12 mouse cellular contexts compared by ENCODE assay signal in genomic region chr5:22330802-22331201, GRCm38 (mm10). TPM values are rescaled to one million over a fixed set of nuclear protein-coding genes. Genes with fewer than 3 reads are reported as not detected.
DNase-seq lines count a peak whose midpoint lies in the region; ATAC-seq lines count a peak whose summit lies in the region.
"Had no signal": no experiment of that assay in that cellular context is flagged by ENCODE, and none has a peak within 500 bp of the region (broad histone marks: within the 10 kb centered on the region; RNA-seq: fewer than 3 reads in every experiment).

No protein-coding gene starts in this region.

- DNase-seq in midbrain, embryonic 10.5 days (ENCODE audit: low spot score) = no peak
- peak; percentile 58 for DNase-seq in cerebellum, adult 11-12 months
- DNase-seq in cerebellum, postnatal 10 days = peak; percentile 68 to 80
- no peak for DNase-seq in layer of hippocampus, adult 9-11 months
- no peak for DNase-seq in layer of hippocampus, adult 8-10 months (ENCODE audit: low spot score in 2 of 2)
- DNase-seq: lung, adult 2 months; thymus, adult 18-20 months had no signal

- no peaks in the 10 kb centered on the region for H3K27me3 ChIP-seq in hindbrain, embryonic 16.5 days (replicated peaks; ENCODE audit: control insufficient read depth, insufficient read depth, low read length)
- no peaks in the 10 kb centered on the region for H3K27me3 ChIP-seq in hindbrain, embryonic 12.5 days
- no peaks in the 10 kb centered on the region for H3K27me3 ChIP-seq in midbrain, embryonic 13.5 days
- H3K27me3 ChIP-seq in midbrain, embryonic 10.5 days (ENCODE audit: low read depth, poor library complexity, severe bottlenecking) = no peaks in the 10 kb centered on the region

- peaks cover 6% of the 10 kb centered on the region for H3K9me3 ChIP-seq in hindbrain, embryonic 16.5 days (ENCODE audit: control insufficient read depth, low read length)
- H3K9me3 ChIP-seq in hindbrain, embryonic 12.5 days (replicated peaks) = peaks cover 7% of the 10 kb centered on the region
- peaks cover 6% of the 10 kb centered on the region; the same call in 1 of the 2 replicates for H3K9me3 ChIP-seq in midbrain, embryonic 13.5 days
- 0 out of 2 replicates have a peak, but pooled peaks cover 5% of the 10 kb centered on the region for H3K9me3 ChIP-seq in midbrain, embryonic 10.5 days (replicated peaks)

- no peaks in the 10 kb centered on the region for H3K36me3 ChIP-seq in hindbrain, embryonic 16.5 days (ENCODE audit: control insufficient read depth, insufficient read depth, low read length)
- no peaks in the 10 kb centered on the region for H3K36me3 ChIP-seq in hindbrain, embryonic 12.5 days
- H3K36me3 ChIP-seq in midbrain, embryonic 13.5 days = no peaks in the 10 kb centered on the region
- H3K36me3 ChIP-seq in midbrain, embryonic 10.5 days = no peaks in the 10 kb centered on the region

- H3K4me2 ChIP-seq in hindbrain, embryonic 16.5 days (ENCODE audit: low read length) = no peak overlapping the region
- no peak overlapping the region for H3K4me2 ChIP-seq in hindbrain, embryonic 12.5 days (replicated peaks)
- H3K4me2 ChIP-seq in midbrain, embryonic 13.5 days (replicated peaks) = no peak overlapping the region
- H3K4me2 ChIP-seq: heart, embryonic 11.5 days had no signal

- H3K27ac ChIP-seq in hindbrain, embryonic 16.5 days (ENCODE audit: low read depth, low read length) = no peak overlapping the region
- no peak overlapping the region for H3K27ac ChIP-seq in hindbrain, embryonic 12.5 days
- H3K27ac ChIP-seq in midbrain, embryonic 13.5 days = no peak overlapping the region
- H3K27ac ChIP-seq in midbrain, embryonic 10.5 days (replicated peaks) = no peak overlapping the region
- H3K27ac ChIP-seq: layer of hippocampus, adult 2 months had no signal

- WGBS in hindbrain, embryonic 16.5 days = 41% methylated on average over 5 of the region's 5 CpGs
- WGBS in hindbrain, embryonic 12.5 days = 72% methylated on average over 5 of the region's 5 CpGs
- whole genome bisulfite sequencing in midbrain, embryonic 13.5 days = 65% methylated on average over 5 of the region's 5 CpGs
- 90% methylated on average over 5 of the region's 5 CpGs for WGBS in midbrain, embryonic 10.5 days

- no peak overlapping the region for H3K9ac ChIP-seq in hindbrain, embryonic 16.5 days (ENCODE audit: low read depth, low read length)
- no peak overlapping the region for H3K9ac ChIP-seq in hindbrain, embryonic 12.5 days
- no peak overlapping the region for H3K9ac ChIP-seq in midbrain, embryonic 13.5 days (replicated peaks)

- H3K4me1 ChIP-seq in hindbrain, embryonic 16.5 days (ENCODE audit: control insufficient read depth, insufficient read depth, low read depth, low read length) = peaks cover 2% of the 10 kb centered on the region; the same call in 1 of the 2 replicates
- H3K4me1 ChIP-seq in hindbrain, embryonic 12.5 days = no peaks in the 10 kb centered on the region
- H3K4me1 ChIP-seq in midbrain, embryonic 13.5 days (replicated peaks) = no peaks in the 10 kb centered on the region; the same call in 1 of the 2 replicates
- no peaks in the 10 kb centered on the region for H3K4me1 ChIP-seq in midbrain, embryonic 10.5 days

- ATAC-seq in hindbrain, embryonic 16.5 days = peak; percentile 61
- ATAC-seq in hindbrain, embryonic 12.5 days (ENCODE audit: low FRiP score) = no peak
- ATAC-seq in midbrain, embryonic 13.5 days = peak; percentile 20; the same call in 1 of the 2 replicates

- H3K4me3 ChIP-seq in hindbrain, embryonic 16.5 days (ENCODE audit: low read length) = no peak overlapping the region
- H3K4me3 ChIP-seq in hindbrain, embryonic 12.5 days = no peak overlapping the region
- H3K4me3 ChIP-seq in midbrain, embryonic 13.5 days (replicated peaks) = no peak overlapping the region
- no peak overlapping the region for H3K4me3 ChIP-seq in midbrain, embryonic 10.5 days
- H3K4me3 ChIP-seq: layer of hippocampus, adult 2 months had no signal

RNA-seq across cellular contexts. Expression of gene Reln, which starts 13.7 kb away (rescaled TPM):
- 41.3 and 41.9 TPM in 2 replicates for polyA plus RNA-seq in hindbrain, embryonic 16.5 days (2015; fragmentation: Nextera tagmentation; extraction: Ambion mirVana)
- 12.9 and 13.1 TPM in 2 replicates for polyA plus RNA-seq in hindbrain, embryonic 12.5 days (2016; fragmentation: Nextera tagmentation; extraction: Ambion mirVana)
- polyA plus RNA-seq in midbrain, embryonic 13.5 days (2015; fragmentation: Nextera tagmentation; extraction: Ambion mirVana) = 28.8 and 40.1 TPM in 2 replicates
- 2.4 and 3.9 TPM in 2 replicates for polyA plus RNA-seq in midbrain, embryonic 10.5 days (2016; fragmentation: Nextera tagmentation; extraction: Ambion mirVana)
- 10 to 100 TPM; 35.3 to 49.0 (median 41.5) TPM for total RNA-seq in layer of hippocampus, adult 8-10 months (2022)

Comparison
In these comparisons a context has a peak if more than half of its experiments do, and no peak if none do; other contexts are left out.
1. DNase-seq: peak in cerebellum, adult 11-12 months (single experiment) and cerebellum, postnatal 10 days (2 of 2); none in midbrain, embryonic 10.5 days (single experiment), layer of hippocampus, adult 9-11 months (single experiment) and layer of hippocampus, adult 8-10 months (0 of 2).